Mouse (Mus musculus) heart, adult 9 months (tissue): ENCODE measurements at regions not wholly inside any gene's neighbourhood (a gene's known extent, or its start where the extent isn't known, plus 50 kb on each side); places are given as distances from the start of the nearest gene placed in this dataset.

ENCODE experiments used
- DNase-seq, 2 experiments: peaks; one replicate each; pipeline ENCODE4 v3.0.0; 2022; ENCODE audit warnings: low spot score in 2 of 2

GRCm38 (mm10) chr3:149117018-149117683 is 126.8 kb upstream of the Adgrl2 start:
- peak; percentile 60 to 67 for DNase-seq

- no peak for DNase-seq
These were observed 126.2 kb upstream of the Adgrl2 start for GRCm38 (mm10) chr3:149116604-149117003.

GRCm38 (mm10) chr3:149115901-149116300 is 125.5 kb upstream of the Adgrl2 start:
- peak in 1 of 2 experiments; percentile 29 for DNase-seq

- no peak for DNase-seq
These were observed 122.5 kb upstream of the Adgrl2 start for GRCm38 (mm10) chr3:149112878-149113277.

GRCm38 (mm10) chr3:149111529-149112439 is 121.4 kb upstream of the Adgrl2 start:
- no peak for DNase-seq

- DNase-seq = no peak
These were observed 120.5 kb upstream of the Adgrl2 start for GRCm38 (mm10) chr3:149110831-149111230.

GRCm38 (mm10) chr3:149105709-149106450 is 115.5 kb upstream of the Adgrl2 start:
- DNase-seq = no peak

DNA sequence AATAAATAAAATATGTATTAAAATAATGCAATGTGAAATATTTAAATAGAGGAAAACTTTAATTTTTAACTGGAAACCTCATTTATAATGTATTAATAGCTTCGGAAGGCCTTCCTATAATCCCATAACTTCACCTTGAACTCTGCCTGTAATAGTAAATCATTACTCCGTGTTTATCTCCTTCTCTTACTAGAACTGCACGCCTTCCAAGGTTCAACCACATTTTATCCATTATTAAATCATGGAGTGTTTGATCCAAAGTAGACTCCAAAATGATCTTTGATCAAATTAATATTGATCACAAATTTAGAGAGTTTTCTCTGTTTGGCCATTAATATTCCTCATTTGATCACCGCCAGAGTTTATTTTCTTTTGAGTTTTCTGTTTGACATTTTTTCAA is 114.8 kb upstream of the Adgrl2 start:
- DNase-seq = no peak

- no peak for DNase-seq
These were observed 113.7 kb upstream of the Adgrl2 start for GRCm38 (mm10) chr3:149104080-149104479.

DNA sequence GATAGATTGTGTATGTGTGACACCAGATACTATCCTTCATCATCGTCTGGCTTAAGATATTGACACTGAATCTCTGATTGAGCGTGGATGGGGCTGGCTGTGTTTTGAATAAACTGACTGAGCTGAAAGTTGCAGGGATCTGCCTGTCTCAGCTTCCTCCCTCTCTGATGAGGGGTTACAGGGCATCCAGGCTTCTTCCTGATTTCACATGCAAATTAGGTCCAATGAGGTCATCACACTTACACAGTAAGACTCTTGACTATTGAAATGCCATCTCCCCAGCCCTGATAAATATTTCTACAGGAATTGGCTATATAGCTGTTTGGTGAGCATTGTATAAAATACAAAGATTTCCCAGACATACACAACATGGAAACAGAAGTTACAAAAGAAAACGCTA is 113.1 kb upstream of the Adgrl2 start:
- no peak for DNase-seq

- no peak for DNase-seq
These were observed 112.5 kb upstream of the Adgrl2 start for GRCm38 (mm10) chr3:149102846-149103245.

GRCm38 (mm10) chr3:149101785-149102184 is 111.4 kb upstream of the Adgrl2 start:
- no peak for DNase-seq

GRCm38 (mm10) chr3:149098764-149099163 is 108.4 kb upstream of the Adgrl2 start:
- DNase-seq = no peak

- DNase-seq = no peak
These were observed 106.7 kb upstream of the Adgrl2 start for GRCm38 (mm10) chr3:149097026-149097425.

GRCm38 (mm10) chr3:149092649-149093048 is 102.3 kb upstream of the Adgrl2 start:
- DNase-seq = no peak

DNA sequence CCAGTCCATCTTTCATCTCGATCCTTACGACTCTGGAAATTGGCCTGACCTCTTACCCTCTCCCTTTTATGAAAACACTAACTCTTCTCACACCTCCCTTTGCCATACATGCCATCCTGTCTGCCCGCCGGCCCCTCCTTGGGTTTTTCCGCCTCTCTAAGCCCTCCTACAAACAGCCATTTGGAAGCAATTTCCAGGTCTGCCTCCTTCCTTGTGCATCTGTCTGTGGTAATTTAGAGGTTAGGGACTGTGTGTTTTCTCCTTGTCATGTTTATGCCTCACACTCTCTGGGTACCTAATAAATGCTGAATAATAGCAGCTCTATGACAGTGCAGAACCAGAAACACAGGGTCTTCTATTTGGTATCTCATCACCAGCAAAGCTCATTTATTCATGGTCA is 99.7 kb upstream of the Adgrl2 start:
- DNase-seq = no peak

GRCm38 (mm10) chr3:149088621-149089128 is 98.3 kb upstream of the Adgrl2 start:
- no peak for DNase-seq

DNA sequence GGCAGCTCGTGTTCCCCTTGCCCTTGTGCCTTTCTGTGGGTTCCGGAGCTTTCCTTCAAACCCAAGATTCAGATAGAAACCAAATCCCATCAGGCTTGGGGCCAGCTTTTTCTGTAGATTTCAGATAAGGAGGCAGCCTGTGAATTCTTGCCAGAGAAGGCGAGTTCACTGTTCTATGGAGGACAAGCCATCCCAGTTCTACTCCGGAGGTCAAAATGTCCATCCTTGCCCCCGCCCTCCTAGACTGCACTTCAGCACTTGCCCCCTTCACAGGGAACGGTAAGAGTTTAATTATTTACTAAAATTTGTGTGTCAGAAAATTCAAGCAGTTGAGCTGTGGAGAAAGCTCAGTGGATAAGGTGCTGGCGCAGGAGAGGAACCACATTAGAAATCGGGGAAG is 97.1 kb upstream of the Adgrl2 start:
- DNase-seq = no peak

DNA sequence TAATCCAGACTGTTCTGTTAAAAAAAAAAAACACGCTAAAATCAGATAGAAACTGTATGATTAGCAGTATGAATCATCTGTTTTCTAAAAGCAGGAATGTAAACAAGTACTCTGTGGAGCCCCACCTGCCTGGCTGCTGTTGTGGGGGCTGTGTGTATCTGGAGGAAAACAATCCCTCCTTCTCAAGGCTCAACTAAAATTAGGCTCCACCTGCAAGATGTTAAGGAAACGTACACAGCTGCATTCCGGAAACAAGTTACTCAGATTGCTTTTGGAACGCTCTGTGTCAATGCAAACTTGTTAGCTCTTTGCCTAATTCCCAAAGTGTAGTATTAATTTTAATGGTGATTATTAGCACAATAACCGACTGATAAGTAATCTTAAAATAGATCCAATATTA is 96.3 kb upstream of the Adgrl2 start:
- no peak for DNase-seq

DNA sequence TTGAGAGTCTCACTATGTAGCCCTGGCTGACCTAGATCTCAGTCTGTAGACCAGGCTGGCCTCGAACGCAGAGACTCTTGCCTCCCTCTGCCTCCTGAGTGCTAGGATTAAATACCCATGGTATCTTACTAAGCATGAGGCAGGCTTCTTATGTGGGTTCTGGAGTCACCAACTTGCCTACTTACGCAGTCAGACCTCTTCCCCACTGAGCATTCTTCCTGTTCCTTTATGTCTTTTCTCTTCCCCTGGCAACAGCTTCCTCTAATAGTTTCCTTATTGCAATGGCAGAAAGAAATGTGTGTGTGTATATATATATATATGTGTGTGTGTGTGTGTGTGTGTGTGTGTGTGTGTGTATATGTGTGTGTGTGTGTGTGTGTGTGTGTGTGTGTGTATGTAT is 95.7 kb upstream of the Adgrl2 start:
- no peak for DNase-seq

DNA sequence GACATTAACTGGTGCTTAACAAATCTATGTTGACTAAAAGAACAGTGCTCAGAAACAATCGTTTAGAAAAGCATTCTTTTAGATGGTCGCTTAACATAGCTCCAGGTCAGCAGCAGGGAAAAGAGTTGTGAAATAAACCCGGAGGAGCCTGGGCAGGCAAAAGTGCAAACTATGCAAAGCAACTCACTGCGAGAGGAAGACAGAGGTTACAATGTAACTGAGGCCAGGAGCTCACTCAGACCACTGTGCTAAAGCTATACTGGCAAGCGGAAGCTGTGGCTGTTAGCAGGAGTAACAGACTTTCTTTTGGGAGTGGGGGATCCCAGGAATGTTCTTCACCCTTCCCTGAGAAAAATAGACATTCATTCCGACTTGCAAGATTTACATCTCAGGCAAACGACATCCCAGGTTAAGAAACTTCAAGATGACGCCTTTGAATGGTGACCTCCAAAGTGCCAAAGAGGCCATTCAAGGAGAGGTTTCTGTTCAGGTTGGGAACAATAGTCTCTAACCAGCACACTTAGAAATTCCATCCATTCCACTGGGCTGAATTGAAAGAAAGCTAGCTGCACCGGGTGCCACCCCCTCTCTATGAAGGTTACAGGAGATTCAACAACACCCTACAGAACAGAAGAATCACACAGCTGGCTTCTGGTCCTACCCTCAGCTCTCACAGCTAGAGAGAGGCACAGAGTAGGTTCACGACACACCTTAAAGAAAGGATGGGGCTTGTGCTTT is 94.7 kb upstream of the Adgrl2 start:
- DNase-seq = no peak
